Mouse (Mus musculus) limb, embryonic 10.5 days (tissue): ENCODE results near the gene Napsa. TPM values are rescaled to one million over a fixed set of nuclear protein-coding genes. Genes with fewer than 3 reads are reported as not detected.

Experiments
- DNase-seq: peaks from one replicate; pipeline ENCODE4 v3.0.0-alpha.2; 2017; ENCODE audit warnings: low spot score
- H3K27ac ChIP-seq: fragments of 300-500 bp; sonication (generic); 2 replicates; pipeline ENCODE4 v1.5.1; 2016; ENCODE audit warnings: mild to moderate bottlenecking
- H3K27me3 ChIP-seq: fragments of 300-500 bp; sonication (generic); 2 replicates; pipeline ENCODE4 v1.6.1; 2016; ENCODE audit warnings: low read depth, mild to moderate bottlenecking; ENCODE audit not compliant: poor library complexity, severe bottlenecking
- H3K36me3 ChIP-seq: fragments of 300-500 bp; sonication (generic); 2 replicates; pipeline ENCODE4 v1.6.1; 2016; ENCODE audit warnings: mild to moderate bottlenecking, moderate library complexity
- H3K4me1 ChIP-seq: fragments of 300-500 bp; sonication (generic); 2 replicates; pipeline ENCODE4 v1.6.1; 2016
- H3K4me3 ChIP-seq: fragments of 300-500 bp; sonication (generic); 2 replicates; pipeline ENCODE4 v1.5.1; 2016; ENCODE audit warnings: mild to moderate bottlenecking, moderate library complexity
- H3K9me3 ChIP-seq: fragments of 300-500 bp; sonication (generic); replicated peaks from 2 replicates; pipeline ENCODE4 v1.6.1; 2016; ENCODE audit warnings: mild to moderate bottlenecking
- WGBS: fragments of 180-500 bp; shearing (Covaris S2); methylation state at CpG from one replicate; pipeline ENCODE4 v1.1.7; 2016; 5-methylcytosine and 5-hydroxymethylcytosine counted together
- polyA plus RNA-seq: library from polyadenylated mRNA; unstranded; fragments of >200 nt; fragmentation: Nextera tagmentation; extraction: Ambion mirVana; gene quantifications from 2 replicates; pipeline ENCODE4 v1.2.1, GENCODE M21; 2016

The Napsa gene
- polyA plus RNA-seq, 1 experiment from 2014 or later: 0.20 TPM

DNA sequence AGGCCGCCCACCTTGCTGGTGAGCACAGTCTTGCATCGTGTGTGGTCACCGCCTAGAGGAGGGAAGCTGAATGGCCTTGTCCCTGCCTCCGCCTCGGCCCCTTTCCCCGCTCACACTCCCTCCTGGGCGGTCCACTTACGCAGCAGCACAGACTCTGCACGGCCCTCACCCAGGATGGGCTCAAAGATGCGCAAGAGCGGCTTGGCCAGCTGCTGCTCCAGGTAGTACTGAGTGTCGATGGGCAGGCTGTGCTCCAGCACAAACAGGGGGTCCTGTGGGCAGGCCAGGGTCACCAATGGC lies 38.5 kb upstream of the Napsa start:
- Histone ChIP-seq H3K4me1 (peaks cover 6% of the 10 kb centered on the region), H3K36me3 (peaks cover 69% of the 10 kb centered on the region), H3K27me3 (peaks cover 16% of the 10 kb centered on the region), H3K4me3 (no peak overlapping the region), H3K27ac (no peak overlapping the region), H3K9me3 (no peaks in the 10 kb centered on the region)
- DNase-seq: no peak
- WGBS: 89% methylated on average over 12 of the region's 12 CpGs

DNA sequence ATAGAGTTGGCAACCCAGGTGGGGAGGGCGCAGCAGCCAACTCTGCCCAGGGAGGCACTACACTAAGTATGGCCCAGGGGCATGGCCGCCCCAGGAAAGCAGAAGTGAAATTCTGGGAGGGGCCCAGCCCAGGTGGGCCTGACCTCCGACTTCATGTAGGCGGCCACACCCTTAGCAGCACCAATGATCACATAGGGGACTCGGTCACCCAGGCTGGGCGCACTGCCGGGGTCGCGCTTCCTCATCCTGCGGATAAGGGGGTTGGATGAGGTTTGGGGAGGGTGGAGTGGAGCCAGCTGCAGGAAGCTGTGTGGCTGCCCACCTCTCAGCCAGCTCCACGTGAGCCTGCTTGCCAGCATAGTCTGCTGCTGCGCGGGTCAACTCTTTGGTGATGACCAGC lies 37.9 kb upstream of the Napsa start:
- Histone ChIP-seq H3K27me3 (peaks cover 10% of the 10 kb centered on the region; the same call in 1 of the 2 replicates), H3K27ac (no peak overlapping the region), H3K9me3 (no peaks in the 10 kb centered on the region), H3K36me3 (peaks cover 74% of the 10 kb centered on the region), H3K4me1 (peaks cover 6% of the 10 kb centered on the region), H3K4me3 (no peak overlapping the region)
- 92% methylated on average over 13 of the region's 13 CpGs for WGBS
- no peak for DNase-seq

GRCm38 (mm10) chr7:44534656-44535441 lies 37.3 kb upstream of the Napsa start:
- H3K27me3 ChIP-seq: peaks cover 4% of the 10 kb centered on the region; the same call in 1 of the 2 replicates
- DNase-seq: no peak
- H3K9me3 ChIP-seq: no peaks in the 10 kb centered on the region
- no peak overlapping the region for H3K27ac ChIP-seq
- H3K4me3 ChIP-seq: no peak overlapping the region
- WGBS: 87% methylated on average over 19 of the region's 19 CpGs
- peaks cover 6% of the 10 kb centered on the region for H3K4me1 ChIP-seq
- peaks cover 80% of the 10 kb centered on the region for H3K36me3 ChIP-seq

GRCm38 (mm10) chr7:44535657-44536589 lies 36.3 kb upstream of the Napsa start:
- no peak overlapping the region for H3K4me3 ChIP-seq
- H3K4me1 ChIP-seq: peaks cover 6% of the 10 kb centered on the region
- WGBS: 95% methylated on average over 27 of the region's 27 CpGs
- H3K36me3 ChIP-seq: peaks cover 91% of the 10 kb centered on the region
- no peaks in the 10 kb centered on the region for H3K9me3 ChIP-seq
- no peak overlapping the region for H3K27ac ChIP-seq
- DNase-seq: no peak
- H3K27me3 ChIP-seq: no peaks in the 10 kb centered on the region

DNA sequence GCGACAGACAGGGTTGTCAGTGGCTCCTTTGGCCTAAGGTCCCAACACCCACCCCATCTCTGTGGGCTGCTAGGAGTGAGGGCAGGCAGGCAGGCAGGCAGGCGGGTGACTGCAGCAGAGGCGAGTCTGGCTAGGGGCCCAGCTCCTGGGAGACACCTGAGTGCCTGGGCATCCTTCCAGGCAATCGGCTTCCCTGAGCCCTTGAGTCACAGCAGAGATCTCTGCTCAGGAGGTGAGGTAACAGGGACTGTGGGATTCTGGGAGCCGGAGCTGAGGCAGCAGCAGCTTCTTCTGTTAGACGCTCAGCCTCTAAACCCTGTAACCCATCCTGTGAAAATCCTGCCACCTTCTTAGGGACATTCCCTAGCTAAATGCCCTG lies 35.6 kb upstream of the Napsa start:
- Histone ChIP-seq H3K27ac (no peak overlapping the region), H3K27me3 (no peaks in the 10 kb centered on the region), H3K36me3 (peaks cover 97% of the 10 kb centered on the region), H3K9me3 (no peaks in the 10 kb centered on the region), H3K4me3 (no peak overlapping the region), H3K4me1 (0 out of 2 replicates have a peak, but pooled peaks cover 3% of the 10 kb centered on the region)
- 95% methylated on average over 6 of the region's 6 CpGs for WGBS
- no peak for DNase-seq

GRCm38 (mm10) chr7:44537009-44537408 lies 35.2 kb upstream of the Napsa start:
- Histone ChIP-seq H3K4me3 (no peak overlapping the region), H3K9me3 (no peaks in the 10 kb centered on the region), H3K27me3 (no peaks in the 10 kb centered on the region), H3K4me1 (0 out of 2 replicates have a peak, but pooled peaks cover 3% of the 10 kb centered on the region), H3K36me3 (peaks cover 100% of the 10 kb centered on the region), H3K27ac (no peak overlapping the region)
- WGBS: 82% methylated on average over 7 of the region's 7 CpGs
- DNase-seq: no peak

DNA sequence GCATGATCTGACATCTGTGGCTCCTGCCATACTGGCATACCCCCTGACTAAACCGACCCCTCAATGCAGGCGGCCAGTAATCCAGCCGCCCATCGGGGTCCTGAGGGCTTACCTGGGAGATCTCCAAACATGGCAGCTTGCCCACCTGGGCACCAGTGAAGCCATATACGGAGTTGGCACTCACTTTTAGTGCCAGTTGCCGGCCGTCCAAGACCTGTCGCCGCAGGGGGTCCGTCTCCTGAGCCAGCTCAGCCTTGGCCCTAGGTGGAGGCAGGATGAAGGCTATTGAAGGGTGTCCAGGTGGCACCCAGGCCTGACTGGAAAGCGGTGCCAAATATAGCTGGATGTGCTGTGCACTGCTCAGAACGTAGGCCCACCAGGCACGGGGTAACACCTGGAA lies 34.7 kb upstream of the Napsa start:
- H3K9me3 ChIP-seq: no peaks in the 10 kb centered on the region
- no peak overlapping the region for H3K27ac ChIP-seq
- H3K4me1 ChIP-seq: 0 out of 2 replicates have a peak, but pooled peaks cover 3% of the 10 kb centered on the region
- H3K36me3 ChIP-seq: peaks cover 100% of the 10 kb centered on the region
- H3K27me3 ChIP-seq: no peaks in the 10 kb centered on the region
- no peak overlapping the region for H3K4me3 ChIP-seq
- 89% methylated on average over 13 of the region's 13 CpGs for WGBS
- no peak for DNase-seq

GRCm38 (mm10) chr7:44538756-44539624 lies 33.2 kb upstream of the Napsa start:
- no peak for DNase-seq

GRCm38 (mm10) chr7:44542555-44542954 lies 29.6 kb upstream of the Napsa start:
- WGBS: 96% methylated on average over 11 of the region's 11 CpGs
- DNase-seq: no peak
- peaks cover 91% of the 10 kb centered on the region for H3K36me3 ChIP-seq

More at GRCm38 (mm10) chr7:44538756-44539624, 33.2 kb upstream of the Napsa start:
- Histone ChIP-seq H3K36me3 (peaks cover 100% of the 10 kb centered on the region), H3K9me3 (no peaks in the 10 kb centered on the region), H3K4me1 (0 out of 2 replicates have a peak, but pooled peaks cover 3% of the 10 kb centered on the region), H3K27ac (no peak overlapping the region), H3K4me3 (no peak overlapping the region; the same call in 1 of the 2 replicates), H3K27me3 (no peaks in the 10 kb centered on the region)
- WGBS: 91% methylated on average over 41 of the region's 41 CpGs

DNA sequence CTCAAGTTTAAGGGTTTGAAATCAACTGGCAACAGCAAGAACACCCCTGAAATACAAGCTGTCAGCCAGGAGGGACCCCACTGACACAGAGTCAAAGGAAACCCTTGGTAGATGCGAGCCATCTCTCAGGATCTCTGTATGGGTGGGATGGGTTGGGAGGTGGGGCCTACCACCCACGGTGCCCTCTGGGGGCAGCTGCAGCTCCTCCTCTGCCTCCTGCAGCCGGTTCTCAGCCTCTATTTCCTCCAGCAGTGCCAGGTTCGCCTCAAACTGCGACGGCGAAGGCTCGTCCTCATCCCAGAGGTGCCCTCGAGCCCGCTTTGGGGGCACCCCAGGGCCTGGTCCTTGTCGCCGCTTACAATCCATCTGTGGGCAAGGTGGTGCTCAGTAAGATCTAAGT lies 29.1 kb upstream of the Napsa start:
- H3K27ac ChIP-seq: no peak overlapping the region
- H3K27me3 ChIP-seq: no peaks in the 10 kb centered on the region
- DNase-seq: no peak
- H3K4me3 ChIP-seq: no peak overlapping the region
- 79% methylated on average over 12 of the region's 12 CpGs for WGBS
- peaks cover 86% of the 10 kb centered on the region for H3K36me3 ChIP-seq
- H3K4me1 ChIP-seq: peaks cover 13% of the 10 kb centered on the region
- no peaks in the 10 kb centered on the region for H3K9me3 ChIP-seq

More at GRCm38 (mm10) chr7:44542555-44542954, 29.6 kb upstream of the Napsa start:
- no peak overlapping the region for H3K4me3 ChIP-seq
- no peaks in the 10 kb centered on the region for H3K27me3 ChIP-seq
- H3K9me3 ChIP-seq: no peaks in the 10 kb centered on the region
- H3K27ac ChIP-seq: no peak overlapping the region
- peaks cover 8% of the 10 kb centered on the region for H3K4me1 ChIP-seq

DNA sequence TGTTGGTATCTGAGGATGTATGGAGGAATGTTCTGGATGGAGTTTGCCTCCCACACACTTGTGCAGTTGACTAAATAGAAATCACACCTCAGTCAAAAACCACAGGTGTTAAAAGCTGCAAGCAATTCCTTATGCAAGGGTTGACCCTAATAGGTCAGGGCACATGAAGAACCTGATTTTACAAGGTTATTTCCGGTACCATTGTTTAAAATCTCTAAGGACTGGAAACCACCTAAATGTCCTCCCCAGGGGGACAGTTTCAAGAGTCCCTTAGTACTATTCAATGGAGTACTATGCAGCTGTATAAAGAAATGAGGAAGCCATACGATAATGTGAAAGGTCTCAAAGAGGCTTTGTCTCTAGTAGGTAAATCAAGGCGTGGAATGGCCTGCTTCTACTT lies 25.9 kb upstream of the Napsa start:
- 95% methylated on average over 3 of the region's 3 CpGs for WGBS
- H3K4me3 ChIP-seq: no peak overlapping the region
- no peaks in the 10 kb centered on the region for H3K9me3 ChIP-seq
- DNase-seq: no peak
- peaks cover 14% of the 10 kb centered on the region for H3K4me1 ChIP-seq
- H3K36me3 ChIP-seq: peaks cover 73% of the 10 kb centered on the region
- H3K27ac ChIP-seq: no peak overlapping the region
- H3K27me3 ChIP-seq: no peaks in the 10 kb centered on the region

DNA sequence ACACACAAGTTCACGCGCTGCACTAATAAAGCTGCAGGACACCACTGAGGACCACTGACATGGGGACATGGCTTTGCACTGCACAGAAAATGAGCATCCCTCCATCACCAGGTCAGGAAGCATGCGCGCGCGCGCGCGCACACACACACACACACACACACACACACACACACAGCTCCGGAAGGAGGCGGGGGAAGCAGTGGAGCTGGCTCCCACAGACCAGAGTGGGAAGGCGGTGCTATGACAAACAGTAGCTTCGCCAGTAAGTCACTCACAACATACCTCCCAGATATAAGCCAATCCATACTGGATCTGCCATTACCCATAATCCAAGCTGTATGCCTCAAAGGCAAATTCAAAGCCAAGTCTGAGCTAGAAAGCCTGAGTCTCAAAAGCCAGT lies 25.1 kb upstream of the Napsa start:
- WGBS: 97% methylated on average over 13 of the region's 13 CpGs

More for the DNA sequence above, 25.1 kb upstream of the Napsa start:
- H3K27ac ChIP-seq: no peak overlapping the region
- no peak for DNase-seq
- H3K9me3 ChIP-seq: no peaks in the 10 kb centered on the region
- peaks cover 14% of the 10 kb centered on the region for H3K4me1 ChIP-seq
- peaks cover 73% of the 10 kb centered on the region for H3K36me3 ChIP-seq
- H3K27me3 ChIP-seq: no peaks in the 10 kb centered on the region
- peak overlapping the region; percentile 71 for H3K4me3 ChIP-seq
